Mouse (Mus musculus) G1E (cell line): ENCODE data around the gene Phf1.

Experiments
- CTCF ChIP-seq: IDR thresholded peaks from 2 replicates; pipeline ENCODE4 v1.5.1; 2012; ENCODE audit warnings: low read depth, low read length, inconsistent platforms, mixed read lengths
- GATA1 ChIP-seq: IDR thresholded peaks from 2 replicates; pipeline ENCODE4 v1.6.1; 2012; ENCODE audit warnings: borderline replicate concordance, low read length, inconsistent platforms, mixed read lengths
- GATA2 ChIP-seq: IDR thresholded peaks from 2 replicates; pipeline ENCODE4 v1.6.1; 2012; ENCODE audit warnings: low read depth, low read length, inconsistent platforms, borderline replicate concordance
- POLR2AphosphoS5 ChIP-seq: IDR thresholded peaks from 2 replicates; pipeline ENCODE4 v1.6.1; 2012; ENCODE audit warnings: low read depth, low read length, inconsistent platforms; ENCODE audit not compliant: insufficient replicate concordance
- TAL1 ChIP-seq: conservative IDR thresholded peaks from 2 replicates; pipeline ENCODE4 v1.6.1; 2012; ENCODE audit warnings: low read depth, low read length, inconsistent platforms, mixed read lengths

- TF ChIP-seq CTCF (no peak), GATA1 (no peak), TAL1 (no peak), GATA2 (no peak), POLR2AphosphoS5 (no peak)
Observed at GRCm38 (mm10) chr17:26958880-26959279, 26.0 kb downstream of the Phf1 start.
